22 mouse cellular contexts compared by ENCODE assay signal in genomic region chr11:50373621-50374020, GRCm38 (mm10). TPM values are rescaled to one million over a fixed set of nuclear protein-coding genes. Genes with fewer than 3 reads are reported as not detected.
"Had no signal": no experiment of that assay in that cellular context is flagged by ENCODE, and none has a peak within 500 bp of the region (broad histone marks: within the 10 kb centered on the region; RNA-seq: fewer than 3 reads in every experiment).

No protein-coding gene starts in this region.

- H3K36me3 ChIP-seq: liver, embryonic 15.5 days; lung, embryonic 15.5 days; midbrain, embryonic 12.5 days; midbrain, embryonic 15.5 days; neural tube, embryonic 13.5 days had no signal

- H3K9me3 ChIP-seq: limb, embryonic 10.5 days; limb, embryonic 13.5 days; liver, embryonic 12.5 days; liver, embryonic 15.5 days; lung, embryonic 15.5 days; midbrain, embryonic 12.5 days; midbrain, embryonic 15.5 days; neural tube, embryonic 13.5 days had no signal

- H3K4me3 ChIP-seq: layer of hippocampus, adult 2 months; limb, embryonic 10.5 days; limb, embryonic 13.5 days; liver, embryonic 12.5 days; liver, embryonic 15.5 days; lung, embryonic 15.5 days; midbrain, embryonic 12.5 days; midbrain, embryonic 15.5 days; myocyte; neural tube, embryonic 13.5 days had no signal

- DNase-seq: kidney, adult 2 months; layer of hippocampus, adult 9-11 months; liver; lung, adult 18-20 months; lung, postnatal 10 days; lung, postnatal 4 days; right cerebral cortex, adult 18-20 months; right cerebral cortex, postnatal 25 days; thymus, postnatal 25 days had no signal

- H3K27ac ChIP-seq: kidney, postnatal 0 days; layer of hippocampus, adult 2 months; limb, embryonic 10.5 days; limb, embryonic 13.5 days; liver, embryonic 12.5 days; liver, embryonic 15.5 days; lung, embryonic 15.5 days; midbrain, embryonic 12.5 days; midbrain, embryonic 15.5 days; neural tube, embryonic 13.5 days had no signal

- H3K9ac ChIP-seq: limb, embryonic 13.5 days; liver, embryonic 12.5 days; liver, embryonic 15.5 days; lung, embryonic 15.5 days; midbrain, embryonic 12.5 days; midbrain, embryonic 15.5 days; neural tube, embryonic 13.5 days had no signal

RNA-seq across cellular contexts. Expression of gene Cby3, which starts 19.4 kb away (rescaled TPM):
- total RNA-seq: monocyte, adult 5-6 weeks; neutrophil, adult 5-6 weeks had no signal
